Mouse (Mus musculus): ENCODE data around the gene Aanat. TPM values are rescaled to one million over a fixed set of nuclear protein-coding genes. Genes with fewer than 3 reads are reported as not detected.

Aanat gene
- polyA plus RNA-seq, 2 experiments: 0.13 TPM; not detected in 1

- no peaks in the 10 kb centered on the region for H3K27me3 ChIP-seq (ENCODE audit: control insufficient read depth, insufficient read depth, low read length)
- H3K4me1 ChIP-seq (ENCODE audit: control insufficient read depth, insufficient read depth, low read length): peaks cover 27% of the 10 kb centered on the region
- H3K4me3 ChIP-seq (replicated peaks; ENCODE audit: low read length): no peak overlapping the region
- no peaks in the 10 kb centered on the region for H3K36me3 ChIP-seq (ENCODE audit: control insufficient read depth, insufficient read depth, low read length)
- H3K4me2 ChIP-seq (replicated peaks; ENCODE audit: low read depth, low read length, severe bottlenecking): no peak overlapping the region
- no peaks in the 10 kb centered on the region for H3K9me3 ChIP-seq (ENCODE audit: control insufficient read depth, low read length)
- DNase-seq (ENCODE audit: low spot score) (no peak), ATAC-seq (ENCODE audit: low FRiP score, low read depth) (no peak)
- H3K9ac ChIP-seq (ENCODE audit: low read depth, low read length, severe bottlenecking): no peak overlapping the region
- 53% methylated on average over 15 of the region's 15 CpGs for WGBS
- TF ChIP-seq POLR2A (IDR thresholded peaks at IDR 0.05; ENCODE audit: borderline replicate concordance, extremely low read depth, insufficient read depth, insufficient read length): no peak
- no peak overlapping the region for H3K27ac ChIP-seq (replicated peaks; ENCODE audit: low read depth, low read length)
Measured at GRCm38 (mm10) chr11:116615735-116616437, 29.7 kb downstream of the Aanat start.

GRCm38 (mm10) chr11:116616438-116617118 lies 30.3 kb downstream of the Aanat start:
- Histone ChIP-seq H3K9ac (ENCODE audit: low read depth, low read length, severe bottlenecking) (no peak overlapping the region), H3K4me1 (ENCODE audit: control insufficient read depth, insufficient read depth, low read length) (peaks cover 33% of the 10 kb centered on the region), H3K27ac (replicated peaks; ENCODE audit: low read depth, low read length) (no peak overlapping the region), H3K36me3 (ENCODE audit: control insufficient read depth, insufficient read depth, low read length) (no peaks in the 10 kb centered on the region), H3K27me3 (ENCODE audit: control insufficient read depth, insufficient read depth, low read length) (no peaks in the 10 kb centered on the region), H3K9me3 (ENCODE audit: control insufficient read depth, low read length) (no peaks in the 10 kb centered on the region), H3K4me3 (replicated peaks; ENCODE audit: low read length) (no peak overlapping the region), H3K4me2 (replicated peaks; ENCODE audit: low read depth, low read length, severe bottlenecking) (no peak overlapping the region)
- ATAC-seq (ENCODE audit: low FRiP score, low read depth) (no peak), DNase-seq (ENCODE audit: low spot score) (no peak)
- no peak for TF ChIP-seq POLR2A (IDR thresholded peaks at IDR 0.05; ENCODE audit: borderline replicate concordance, extremely low read depth, insufficient read depth, insufficient read length)
- WGBS: 66% methylated on average over 10 of the region's 10 CpGs

GRCm38 (mm10) chr11:116617641-116618040 lies 31.4 kb downstream of the Aanat start:
- Histone ChIP-seq H3K9me3 (ENCODE audit: control insufficient read depth, low read length) (no peaks in the 10 kb centered on the region), H3K4me3 (replicated peaks; ENCODE audit: low read length) (no peak overlapping the region), H3K9ac (ENCODE audit: low read depth, low read length, severe bottlenecking) (no peak overlapping the region), H3K27me3 (ENCODE audit: control insufficient read depth, insufficient read depth, low read length) (no peaks in the 10 kb centered on the region), H3K4me2 (replicated peaks; ENCODE audit: low read depth, low read length, severe bottlenecking) (no peak overlapping the region), H3K27ac (replicated peaks; ENCODE audit: low read depth, low read length) (no peak overlapping the region), H3K4me1 (ENCODE audit: control insufficient read depth, insufficient read depth, low read length) (peaks cover 35% of the 10 kb centered on the region), H3K36me3 (ENCODE audit: control insufficient read depth, insufficient read depth, low read length) (no peaks in the 10 kb centered on the region)
- DNase-seq (ENCODE audit: low spot score) (no peak), ATAC-seq (ENCODE audit: low FRiP score, low read depth) (0 out of 2 replicates have a peak, but pooled peaks have one; percentile 11)
- no peak for TF ChIP-seq POLR2A (IDR thresholded peaks at IDR 0.05; ENCODE audit: borderline replicate concordance, extremely low read depth, insufficient read depth, insufficient read length)
- 75% methylated on average over 7 of the region's 7 CpGs for WGBS

- Histone ChIP-seq H3K4me2 (replicated peaks; ENCODE audit: low read depth, low read length, severe bottlenecking) (no peak overlapping the region), H3K27me3 (ENCODE audit: control insufficient read depth, insufficient read depth, low read length) (no peaks in the 10 kb centered on the region), H3K4me1 (ENCODE audit: control insufficient read depth, insufficient read depth, low read length) (peaks cover 42% of the 10 kb centered on the region), H3K9me3 (ENCODE audit: control insufficient read depth, low read length) (no peaks in the 10 kb centered on the region), H3K9ac (ENCODE audit: low read depth, low read length, severe bottlenecking) (no peak overlapping the region), H3K27ac (replicated peaks; ENCODE audit: low read depth, low read length) (no peak overlapping the region), H3K4me3 (replicated peaks; ENCODE audit: low read length) (no peak overlapping the region), H3K36me3 (ENCODE audit: control insufficient read depth, insufficient read depth, low read length) (no peaks in the 10 kb centered on the region)
- no peak for TF ChIP-seq POLR2A (IDR thresholded peaks at IDR 0.05; ENCODE audit: borderline replicate concordance, extremely low read depth, insufficient read depth, insufficient read length)
- 90% methylated on average over 7 of the region's 7 CpGs for WGBS
- no peak for DNase-seq (ENCODE audit: low spot score)
- no peak for ATAC-seq (ENCODE audit: low FRiP score, low read depth)
Measured at GRCm38 (mm10) chr11:116618666-116619065, 32.4 kb downstream of the Aanat start.

GRCm38 (mm10) chr11:116619156-116619555 lies 32.9 kb downstream of the Aanat start:
- ATAC-seq (ENCODE audit: low FRiP score, low read depth) (no peak), DNase-seq (ENCODE audit: low spot score) (peak; percentile 35)
- H3K27me3 ChIP-seq (ENCODE audit: control insufficient read depth, insufficient read depth, low read length): no peaks in the 10 kb centered on the region
- WGBS: 38% methylated on average over 7 of the region's 7 CpGs
- H3K4me3 ChIP-seq (replicated peaks; ENCODE audit: low read length): no peak overlapping the region
- no peak overlapping the region for H3K4me2 ChIP-seq (replicated peaks; ENCODE audit: low read depth, low read length, severe bottlenecking)
- H3K27ac ChIP-seq (replicated peaks; ENCODE audit: low read depth, low read length): no peak overlapping the region
- no peak for TF ChIP-seq POLR2A (IDR thresholded peaks at IDR 0.05; ENCODE audit: borderline replicate concordance, extremely low read depth, insufficient read depth, insufficient read length)
- no peaks in the 10 kb centered on the region for H3K9me3 ChIP-seq (ENCODE audit: control insufficient read depth, low read length)
- no peak overlapping the region for H3K9ac ChIP-seq (ENCODE audit: low read depth, low read length, severe bottlenecking)
- H3K36me3 ChIP-seq (ENCODE audit: control insufficient read depth, insufficient read depth, low read length): no peaks in the 10 kb centered on the region
- peaks cover 43% of the 10 kb centered on the region for H3K4me1 ChIP-seq (ENCODE audit: control insufficient read depth, insufficient read depth, low read length)
